Mouse (Mus musculus): ENCODE results near the gene Fer. TPM values are rescaled to one million over a fixed set of nuclear protein-coding genes. Genes with fewer than 3 reads are reported as not detected.

Fer gene
- total and polyA plus RNA-seq, 2 experiments from 2014 or later, result 22.6 to 22.7 TPM

- Histone ChIP-seq H3K4me3 (ENCODE audit: low read depth, low read length) (no peak overlapping the region), H3K27ac (ENCODE audit: low read depth, low read length) (no peak overlapping the region), H3K4me1 (ENCODE audit: insufficient read depth, low read length) (no peaks in the 10 kb centered on the region), H3K4me2 (ENCODE audit: low read depth, low read length, poor library complexity, severe bottlenecking) (no peak overlapping the region), H3K9ac (replicated peaks; ENCODE audit: low read length, poor library complexity, severe bottlenecking) (no peak overlapping the region), H3K27me3 (ENCODE audit: insufficient read depth, low read length) (no peaks in the 10 kb centered on the region), H3K9me3 (ENCODE audit: low read length) (no peaks in the 10 kb centered on the region), H3K36me3 (ENCODE audit: insufficient read depth, low read length) (no peaks in the 10 kb centered on the region)
- DNase-seq (ENCODE audit: low spot score), result no peak
- 64% methylated on average over 6 of the region's 6 CpGs for WGBS
- no peak for ATAC-seq (ENCODE audit: low FRiP score)
- no peak for TF ChIP-seq CTCF (IDR thresholded peaks at IDR 0.05)
Observed at GRCm38 (mm10) chr17:63921601-63922203, 58.8 kb downstream of the Fer start.

- Histone ChIP-seq H3K4me3 (ENCODE audit: low read depth, low read length) (no peak overlapping the region), H3K4me2 (ENCODE audit: low read depth, low read length, poor library complexity, severe bottlenecking) (no peak overlapping the region), H3K9me3 (ENCODE audit: low read length) (no peaks in the 10 kb centered on the region), H3K4me1 (ENCODE audit: insufficient read depth, low read length) (no peaks in the 10 kb centered on the region), H3K27ac (ENCODE audit: low read depth, low read length) (no peak overlapping the region), H3K9ac (replicated peaks; ENCODE audit: low read length, poor library complexity, severe bottlenecking) (no peak overlapping the region), H3K36me3 (ENCODE audit: insufficient read depth, low read length) (no peaks in the 10 kb centered on the region), H3K27me3 (ENCODE audit: insufficient read depth, low read length) (no peaks in the 10 kb centered on the region)
- DNase-seq (ENCODE audit: low spot score), result no peak
- WGBS, result 78% methylated on average over 3 of the region's 3 CpGs
- ATAC-seq (ENCODE audit: low FRiP score), result no peak
- no peak for TF ChIP-seq CTCF (IDR thresholded peaks at IDR 0.05)
Observed at GRCm38 (mm10) chr17:63925581-63925980, 62.7 kb downstream of the Fer start.

- Histone ChIP-seq H3K9me3 (ENCODE audit: low read length) (no peaks in the 10 kb centered on the region), H3K36me3 (ENCODE audit: insufficient read depth, low read length) (peaks cover 7% of the 10 kb centered on the region; the same call in 1 of the 2 replicates), H3K9ac (replicated peaks; ENCODE audit: low read length, poor library complexity, severe bottlenecking) (no peak overlapping the region), H3K4me3 (ENCODE audit: low read depth, low read length) (no peak overlapping the region), H3K27ac (ENCODE audit: low read depth, low read length) (no peak overlapping the region), H3K27me3 (ENCODE audit: insufficient read depth, low read length) (no peaks in the 10 kb centered on the region), H3K4me2 (ENCODE audit: low read depth, low read length, poor library complexity, severe bottlenecking) (no peak overlapping the region), H3K4me1 (ENCODE audit: insufficient read depth, low read length) (no peaks in the 10 kb centered on the region)
- ATAC-seq (ENCODE audit: low FRiP score) (no peak), DNase-seq (ENCODE audit: low spot score) (no peak)
- TF ChIP-seq CTCF (IDR thresholded peaks at IDR 0.05), result no peak
- 83% methylated on average over 4 of the region's 4 CpGs for WGBS
Observed at GRCm38 (mm10) chr17:63930634-63931033, 67.8 kb downstream of the Fer start.

GRCm38 (mm10) chr17:63931556-63931955, 68.7 kb downstream of the Fer start:
- no peak for TF ChIP-seq CTCF (IDR thresholded peaks at IDR 0.05)
- peaks cover 11% of the 10 kb centered on the region; the same call in 1 of the 2 replicates for H3K36me3 ChIP-seq (ENCODE audit: insufficient read depth, low read length)
- DNase-seq (ENCODE audit: low spot score) (no peak), ATAC-seq (ENCODE audit: low FRiP score) (no peak)
- H3K4me2 ChIP-seq (ENCODE audit: low read depth, low read length, poor library complexity, severe bottlenecking), result no peak overlapping the region
- H3K27me3 ChIP-seq (ENCODE audit: insufficient read depth, low read length), result no peaks in the 10 kb centered on the region
- no peak overlapping the region for H3K9ac ChIP-seq (replicated peaks; ENCODE audit: low read length, poor library complexity, severe bottlenecking)
- no peaks in the 10 kb centered on the region for H3K9me3 ChIP-seq (ENCODE audit: low read length)
- no peaks in the 10 kb centered on the region for H3K4me1 ChIP-seq (ENCODE audit: insufficient read depth, low read length)
- H3K4me3 ChIP-seq (ENCODE audit: low read depth, low read length), result no peak overlapping the region
- H3K27ac ChIP-seq (ENCODE audit: low read depth, low read length), result no peak overlapping the region
- WGBS, result 61% methylated on average over 1 of the region's 1 CpGs

- H3K4me2 ChIP-seq (ENCODE audit: low read depth, low read length, poor library complexity, severe bottlenecking), result no peak overlapping the region
- TF ChIP-seq CTCF (IDR thresholded peaks at IDR 0.05), result no peak
- no peak for DNase-seq (ENCODE audit: low spot score)
- no peaks in the 10 kb centered on the region for H3K4me1 ChIP-seq (ENCODE audit: insufficient read depth, low read length)
- no peaks in the 10 kb centered on the region for H3K27me3 ChIP-seq (ENCODE audit: insufficient read depth, low read length)
- no peak for ATAC-seq (ENCODE audit: low FRiP score)
- H3K9ac ChIP-seq (replicated peaks; ENCODE audit: low read length, poor library complexity, severe bottlenecking), result no peak overlapping the region
- H3K9me3 ChIP-seq (ENCODE audit: low read length), result no peaks in the 10 kb centered on the region
- H3K27ac ChIP-seq (ENCODE audit: low read depth, low read length), result no peak overlapping the region
- peaks cover 11% of the 10 kb centered on the region; the same call in 1 of the 2 replicates for H3K36me3 ChIP-seq (ENCODE audit: insufficient read depth, low read length)
- 91% methylated on average over 2 of the region's 2 CpGs for WGBS
- H3K4me3 ChIP-seq (ENCODE audit: low read depth, low read length), result no peak overlapping the region
Observed at GRCm38 (mm10) chr17:63935408-63935807, 72.5 kb downstream of the Fer start.

GRCm38 (mm10) chr17:63937886-63938285, 75.0 kb downstream of the Fer start:
- no peak for TF ChIP-seq CTCF (IDR thresholded peaks at IDR 0.05)
- no peaks in the 10 kb centered on the region for H3K4me1 ChIP-seq (ENCODE audit: insufficient read depth, low read length)
- H3K9me3 ChIP-seq (ENCODE audit: low read length), result no peaks in the 10 kb centered on the region
- 42% methylated on average over 18 of the region's 18 CpGs for WGBS
- H3K4me3 ChIP-seq (ENCODE audit: low read depth, low read length), result no peak overlapping the region
- no peak overlapping the region for H3K4me2 ChIP-seq (ENCODE audit: low read depth, low read length, poor library complexity, severe bottlenecking)
- ATAC-seq (ENCODE audit: low FRiP score) (no peak), DNase-seq (ENCODE audit: low spot score) (no peak)
- H3K9ac ChIP-seq (replicated peaks; ENCODE audit: low read length, poor library complexity, severe bottlenecking), result no peak overlapping the region
- peaks cover 14% of the 10 kb centered on the region; the same call in 1 of the 2 replicates for H3K36me3 ChIP-seq (ENCODE audit: insufficient read depth, low read length)
- no peak overlapping the region for H3K27ac ChIP-seq (ENCODE audit: low read depth, low read length)
- H3K27me3 ChIP-seq (ENCODE audit: insufficient read depth, low read length), result no peaks in the 10 kb centered on the region
